Mouse (Mus musculus) hindbrain, embryonic 13.5 days (tissue): Measurements from ENCODE around the gene Tmtc2. TPM values are rescaled to one million over a fixed set of nuclear protein-coding genes. Genes with fewer than 3 reads are reported as not detected.

ENCODE experiments used
- ATAC-seq: fragments of 200-750 bp; cut with Nextera tagmentation; 2 replicates; pipeline ENCODE4 v1.8.0; 2017; ENCODE audit warnings: moderate TSS enrichment; ENCODE audit not compliant: low FRiP score
- H3K27ac ChIP-seq: fragments of 300-500 bp; sonication (generic); 2 replicates; pipeline ENCODE4 v1.5.1; 2015; ENCODE audit warnings: inconsistent platforms, mild to moderate bottlenecking, moderate library complexity
- H3K27me3 ChIP-seq: fragments of 300-500 bp; sonication (generic); 2 replicates; pipeline ENCODE4 v1.6.1; 2015; ENCODE audit warnings: mild to moderate bottlenecking, inconsistent platforms
- H3K36me3 ChIP-seq: fragments of 300-500 bp; sonication (generic); 2 replicates; pipeline ENCODE4 v1.6.1; 2015; ENCODE audit warnings: mild to moderate bottlenecking, inconsistent platforms
- H3K4me1 ChIP-seq: fragments of 300-500 bp; sonication (generic); replicated peaks from 2 replicates; pipeline ENCODE4 v1.6.1; 2015; ENCODE audit warnings: inconsistent platforms
- H3K4me2 ChIP-seq: fragments of 300-500 bp; sonication (generic); 2 replicates; pipeline ENCODE4 v1.6.1; 2015; ENCODE audit warnings: inconsistent platforms, mild to moderate bottlenecking, moderate library complexity
- H3K4me3 ChIP-seq: fragments of 300-500 bp; sonication (generic); 2 replicates; pipeline ENCODE4 v1.5.1; 2015; ENCODE audit warnings: mild to moderate bottlenecking, inconsistent platforms
- H3K9ac ChIP-seq: fragments of 300-500 bp; sonication (generic); 2 replicates; pipeline ENCODE4 v1.6.1; 2015; ENCODE audit warnings: mild to moderate bottlenecking, inconsistent platforms
- H3K9me3 ChIP-seq: fragments of 300-500 bp; sonication (generic); 2 replicates; pipeline ENCODE4 v1.6.1; 2016; ENCODE audit warnings: inconsistent platforms
- WGBS: fragments of 180-500 bp; shearing (Covaris S2); methylation state at CpG from one replicate; pipeline ENCODE4 v1.1.7; 2015; 5-methylcytosine and 5-hydroxymethylcytosine counted together
- polyA plus RNA-seq: library from polyadenylated mRNA; unstranded; fragments of >200 nt; fragmentation: Nextera tagmentation; extraction: Ambion mirVana; gene quantifications from 2 replicates; pipeline ENCODE4 v1.2.1, GENCODE M21; 2015

Gene Tmtc2
- polyA plus RNA-seq, 1 experiment from 2014 or later: 11.9 TPM

DNA sequence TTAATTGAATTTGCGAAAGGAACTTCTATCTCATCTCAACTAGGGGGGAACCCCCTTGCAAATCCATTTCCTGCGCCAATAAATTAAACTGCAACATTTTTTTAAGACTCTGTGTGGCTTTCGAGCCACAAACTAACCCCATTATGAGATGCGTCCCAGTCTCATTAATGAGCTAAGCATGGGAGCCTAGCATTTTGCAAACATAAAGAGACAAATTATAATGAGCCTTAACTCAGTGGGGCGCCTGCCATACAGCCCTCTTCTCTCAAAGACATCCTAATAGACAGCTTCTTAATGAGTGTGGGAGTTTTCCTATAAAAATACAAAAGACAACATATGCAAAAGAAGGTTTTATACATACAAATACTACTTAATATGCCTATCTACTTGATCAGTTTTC lies 193.0 kb downstream of the Tmtc2 start:
- Histone ChIP-seq H3K4me3 (no peak overlapping the region), H3K4me1 (peaks cover 12% of the 10 kb centered on the region), H3K36me3 (no peaks in the 10 kb centered on the region), H3K9me3 (no peaks in the 10 kb centered on the region), H3K9ac (no peak overlapping the region), H3K27ac (no peak overlapping the region), H3K27me3 (no peaks in the 10 kb centered on the region), H3K4me2 (no peak overlapping the region)
- 0 out of 2 replicates have a peak, but pooled peaks have one; percentile 44 for ATAC-seq
- 38% methylated on average over 5 of the region's 5 CpGs for WGBS

- H3K4me3 ChIP-seq: no peak overlapping the region
- peak; percentile 81 for ATAC-seq
- H3K4me2 ChIP-seq: no peak overlapping the region
- H3K9ac ChIP-seq: no peak overlapping the region
- H3K27me3 ChIP-seq: no peaks in the 10 kb centered on the region
- WGBS: 36% methylated on average over 7 of the region's 7 CpGs
- no peaks in the 10 kb centered on the region for H3K36me3 ChIP-seq
- H3K9me3 ChIP-seq: no peaks in the 10 kb centered on the region
- no peak overlapping the region for H3K27ac ChIP-seq
- peaks cover 12% of the 10 kb centered on the region for H3K4me1 ChIP-seq
These were observed 193.7 kb downstream of the Tmtc2 start for GRCm38 (mm10) chr10:105380584-105380983.

GRCm38 (mm10) chr10:105377711-105378110 lies 196.5 kb downstream of the Tmtc2 start:
- H3K4me1 ChIP-seq: peaks cover 12% of the 10 kb centered on the region
- H3K27me3 ChIP-seq: no peaks in the 10 kb centered on the region
- no peak overlapping the region for H3K4me2 ChIP-seq
- no peak for ATAC-seq
- H3K4me3 ChIP-seq: no peak overlapping the region
- WGBS: 94% methylated on average over 2 of the region's 2 CpGs
- no peak overlapping the region for H3K9ac ChIP-seq
- H3K27ac ChIP-seq: no peak overlapping the region
- H3K9me3 ChIP-seq: no peaks in the 10 kb centered on the region; the same call in 1 of the 2 replicates
- no peaks in the 10 kb centered on the region for H3K36me3 ChIP-seq

- Histone ChIP-seq H3K9ac (no peak overlapping the region), H3K4me2 (no peak overlapping the region), H3K9me3 (no peaks in the 10 kb centered on the region; the same call in 1 of the 2 replicates), H3K4me1 (no peaks in the 10 kb centered on the region), H3K4me3 (no peak overlapping the region), H3K27me3 (no peaks in the 10 kb centered on the region), H3K36me3 (no peaks in the 10 kb centered on the region), H3K27ac (no peak overlapping the region)
- ATAC-seq: no peak
- 94% methylated on average over 8 of the region's 8 CpGs for WGBS
These were observed 201.0 kb downstream of the Tmtc2 start for GRCm38 (mm10) chr10:105373265-105373664.

DNA sequence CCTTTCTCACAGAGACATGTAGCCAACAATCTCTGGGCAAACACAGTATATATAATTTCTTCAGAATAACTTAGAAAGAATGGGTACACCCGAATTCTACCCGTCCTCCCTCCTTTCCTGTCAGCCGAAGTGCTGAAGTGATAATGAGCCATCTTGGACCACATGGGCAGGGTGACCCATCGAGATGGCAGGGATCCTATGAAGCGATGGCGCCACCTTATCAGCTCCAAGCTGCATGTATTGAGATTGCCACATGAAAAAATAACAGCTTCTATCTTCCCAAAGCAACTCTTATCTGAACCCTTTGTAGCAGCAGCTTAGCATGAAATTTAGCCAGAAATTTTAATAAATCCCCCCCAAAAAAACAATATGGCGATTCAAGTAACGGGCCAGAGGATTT lies 206.0 kb downstream of the Tmtc2 start:
- Histone ChIP-seq H3K36me3 (no peaks in the 10 kb centered on the region), H3K4me3 (no peak overlapping the region), H3K4me2 (no peak overlapping the region), H3K27me3 (no peaks in the 10 kb centered on the region), H3K9me3 (no peaks in the 10 kb centered on the region; the same call in 1 of the 2 replicates), H3K9ac (no peak overlapping the region), H3K4me1 (peaks cover 3% of the 10 kb centered on the region), H3K27ac (no peak overlapping the region)
- 92% methylated on average over 8 of the region's 8 CpGs for WGBS
- no peak for ATAC-seq

DNA sequence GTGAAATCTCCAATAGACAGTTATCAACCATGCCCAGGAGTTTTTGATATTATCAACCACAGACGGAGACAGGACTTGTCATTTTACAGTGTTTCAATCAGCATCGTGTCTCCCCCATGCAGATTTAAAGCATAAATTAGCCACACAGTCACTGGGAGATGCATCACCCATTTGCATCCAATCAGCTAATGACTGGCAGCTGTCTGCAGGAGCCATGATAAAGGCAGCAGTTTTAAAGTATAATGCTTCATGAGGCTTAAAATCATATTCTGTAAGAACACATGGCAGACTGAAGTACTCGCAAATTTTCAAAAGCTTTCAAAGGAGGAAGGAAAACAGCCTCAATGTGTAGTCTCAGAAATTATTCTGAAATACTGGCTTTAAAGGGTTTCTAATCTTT lies 209.8 kb downstream of the Tmtc2 start:
- no peak overlapping the region for H3K4me3 ChIP-seq
- no peak overlapping the region for H3K27ac ChIP-seq
- no peaks in the 10 kb centered on the region for H3K36me3 ChIP-seq
- no peaks in the 10 kb centered on the region for H3K9me3 ChIP-seq
- no peak overlapping the region for H3K9ac ChIP-seq
- H3K4me2 ChIP-seq: no peak overlapping the region
- H3K27me3 ChIP-seq: no peaks in the 10 kb centered on the region
- H3K4me1 ChIP-seq: peaks cover 3% of the 10 kb centered on the region
- 58% methylated on average over 3 of the region's 3 CpGs for WGBS
- no peak for ATAC-seq

DNA sequence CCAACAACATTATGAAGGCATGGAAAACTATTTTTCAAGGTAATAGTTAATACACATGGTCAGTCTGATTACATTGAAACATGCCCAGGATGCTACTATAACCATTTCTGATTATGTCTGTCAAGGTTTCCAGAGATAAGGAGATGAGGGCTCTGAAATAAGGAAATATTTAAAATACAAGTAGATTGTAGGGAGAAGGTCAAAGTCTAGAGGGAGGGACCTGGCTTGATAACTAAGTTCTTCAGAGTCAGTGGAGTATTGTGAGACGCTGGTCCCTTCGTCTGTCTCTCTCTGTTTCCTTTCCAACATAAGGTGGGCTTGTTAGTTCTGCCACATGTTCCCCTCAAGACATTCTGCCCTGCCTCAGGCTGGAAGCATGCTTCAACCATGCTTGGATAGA lies 223.9 kb downstream of the Tmtc2 start:
- Histone ChIP-seq H3K4me2 (no peak overlapping the region), H3K27ac (no peak overlapping the region), H3K27me3 (no peaks in the 10 kb centered on the region), H3K4me3 (no peak overlapping the region), H3K9me3 (no peaks in the 10 kb centered on the region; the same call in 1 of the 2 replicates), H3K9ac (no peak overlapping the region), H3K4me1 (no peaks in the 10 kb centered on the region), H3K36me3 (no peaks in the 10 kb centered on the region; the same call in 1 of the 2 replicates)
- ATAC-seq: no peak
- WGBS: 92% methylated on average over 2 of the region's 2 CpGs

GRCm38 (mm10) chr10:105345920-105346319 lies 228.3 kb downstream of the Tmtc2 start:
- Histone ChIP-seq H3K36me3 (no peaks in the 10 kb centered on the region; the same call in 1 of the 2 replicates), H3K9me3 (no peaks in the 10 kb centered on the region; the same call in 1 of the 2 replicates), H3K27ac (no peak overlapping the region), H3K27me3 (no peaks in the 10 kb centered on the region), H3K4me3 (no peak overlapping the region), H3K9ac (no peak overlapping the region), H3K4me1 (no peaks in the 10 kb centered on the region), H3K4me2 (no peak overlapping the region)
- WGBS: 97% methylated on average over 3 of the region's 3 CpGs
- ATAC-seq: no peak

DNA sequence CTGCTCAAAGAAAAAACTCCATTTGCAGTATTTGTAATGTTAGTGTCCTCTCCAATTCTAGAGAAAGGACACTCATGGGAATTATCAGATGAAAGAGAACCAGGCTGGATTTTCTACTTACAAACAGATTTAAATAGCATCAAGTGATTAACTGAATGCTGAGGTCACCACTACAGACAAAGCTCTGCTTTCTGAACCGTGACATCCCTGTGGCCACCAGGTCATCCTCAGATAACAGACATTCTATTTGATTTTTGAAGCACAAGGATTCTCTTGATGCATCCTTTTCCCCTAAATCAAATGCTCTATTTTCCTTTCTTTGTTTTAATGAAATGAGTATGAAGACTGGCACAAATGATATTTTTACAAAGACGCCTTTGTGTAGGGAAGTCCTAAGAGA lies 241.4 kb downstream of the Tmtc2 start:
- Histone ChIP-seq H3K4me1 (no peaks in the 10 kb centered on the region), H3K27me3 (no peaks in the 10 kb centered on the region), H3K4me3 (no peak overlapping the region), H3K4me2 (no peak overlapping the region), H3K36me3 (no peaks in the 10 kb centered on the region), H3K9ac (no peak overlapping the region), H3K9me3 (no peaks in the 10 kb centered on the region), H3K27ac (no peak overlapping the region)
- no peak for ATAC-seq
- WGBS: 39% methylated on average over 2 of the region's 2 CpGs

DNA sequence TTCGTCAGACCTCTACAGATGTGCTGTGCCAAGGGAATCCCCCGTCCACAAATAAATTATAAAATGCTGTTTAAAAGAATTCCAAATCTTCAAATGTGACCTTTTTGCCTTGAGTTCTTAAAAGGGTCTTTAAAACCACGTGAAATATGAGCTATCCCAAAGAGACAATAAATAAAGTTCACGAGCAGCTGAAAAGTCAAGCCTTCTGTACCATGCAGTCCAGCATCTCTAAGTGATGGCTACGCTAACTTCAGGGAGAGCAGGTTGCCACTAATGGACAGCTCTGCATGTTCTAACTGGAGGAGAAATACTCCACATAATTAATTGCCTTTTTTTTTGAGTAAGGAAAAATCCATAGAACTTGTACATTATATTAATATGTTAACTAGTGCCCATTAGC lies 243.9 kb downstream of the Tmtc2 start:
- WGBS: 75% methylated on average over 5 of the region's 5 CpGs
- no peaks in the 10 kb centered on the region for H3K9me3 ChIP-seq
- H3K4me2 ChIP-seq: no peak overlapping the region
- H3K9ac ChIP-seq: no peak overlapping the region
- H3K36me3 ChIP-seq: no peaks in the 10 kb centered on the region
- no peaks in the 10 kb centered on the region for H3K27me3 ChIP-seq
- H3K4me3 ChIP-seq: no peak overlapping the region
- H3K27ac ChIP-seq: no peak overlapping the region
- no peak for ATAC-seq
- H3K4me1 ChIP-seq: no peaks in the 10 kb centered on the region

DNA sequence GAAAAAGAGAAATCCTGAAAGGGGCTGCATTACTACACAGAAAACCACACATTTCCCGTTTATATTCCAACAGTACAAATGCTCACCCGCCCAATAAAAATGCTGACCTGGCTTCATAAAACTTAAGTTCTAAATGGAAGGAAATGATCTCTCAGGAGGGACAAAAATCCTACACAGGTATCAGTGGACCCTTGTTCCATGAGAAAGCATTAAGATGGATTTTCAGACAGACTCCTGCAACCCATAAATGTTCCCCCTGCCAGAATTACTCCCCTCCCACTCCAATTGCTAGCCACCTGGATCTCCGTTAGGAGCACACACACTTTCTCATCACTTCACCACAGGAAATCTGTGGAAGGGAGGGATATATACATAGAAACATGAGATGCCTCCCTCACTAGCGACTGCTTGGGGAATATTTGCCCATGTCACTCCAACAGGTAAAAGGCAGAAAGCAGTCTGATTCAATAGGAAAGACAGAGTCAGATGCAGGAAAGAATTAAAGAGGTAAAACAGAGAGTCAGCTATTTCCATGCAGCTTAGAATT lies 250.5 kb downstream of the Tmtc2 start:
- H3K27ac ChIP-seq: no peak overlapping the region
- WGBS: 78% methylated on average over 4 of the region's 4 CpGs
- H3K27me3 ChIP-seq: no peaks in the 10 kb centered on the region
- peaks cover 14% of the 10 kb centered on the region for H3K36me3 ChIP-seq
- no peak for ATAC-seq
- no peaks in the 10 kb centered on the region; the same call in none of the 2 replicates for H3K9me3 ChIP-seq
- H3K4me3 ChIP-seq: no peak overlapping the region
- peaks cover 13% of the 10 kb centered on the region for H3K4me1 ChIP-seq
- H3K4me2 ChIP-seq: no peak overlapping the region
- no peak overlapping the region for H3K9ac ChIP-seq

DNA sequence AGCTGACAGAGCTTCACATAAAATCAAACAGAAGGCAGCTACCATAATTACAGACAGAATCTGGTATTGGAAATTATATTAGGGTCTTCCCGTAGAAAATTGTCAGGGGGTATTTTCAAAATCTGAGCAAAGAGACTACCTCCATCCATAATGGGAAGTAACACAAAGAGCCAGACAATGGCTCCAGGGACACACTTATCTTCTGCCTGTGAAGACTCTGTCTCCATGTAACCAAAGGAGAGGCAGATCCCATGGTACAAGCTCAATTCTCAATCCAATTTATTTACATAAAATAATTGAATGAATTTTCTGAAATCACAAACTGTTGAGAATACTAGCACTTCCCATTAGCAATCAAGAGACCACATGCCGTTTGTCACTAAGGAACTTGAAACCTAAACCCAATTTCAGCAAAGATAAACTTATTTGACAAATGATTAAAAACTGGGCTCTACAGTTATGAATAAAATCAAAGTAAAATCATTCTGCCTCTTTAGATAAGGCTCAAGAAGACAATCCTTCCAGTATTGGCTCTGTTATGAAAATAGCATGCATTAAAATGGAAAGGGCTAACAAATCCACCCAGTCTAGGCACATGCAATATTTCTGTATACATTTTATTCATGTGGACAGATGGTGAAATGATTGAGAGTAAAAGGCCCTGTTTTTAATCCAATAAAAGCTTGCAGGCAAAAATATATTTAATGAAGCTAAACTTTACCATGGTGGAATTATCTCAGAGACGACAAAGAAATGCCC lies 254.8 kb downstream of the Tmtc2 start:
- Histone ChIP-seq H3K27me3 (no peaks in the 10 kb centered on the region), H3K4me1 (peaks cover 13% of the 10 kb centered on the region), H3K9me3 (no peaks in the 10 kb centered on the region; the same call in none of the 2 replicates), H3K27ac (0 out of 2 replicates have a peak overlapping the region, but pooled peaks have one; percentile 60), H3K4me3 (no peak overlapping the region), H3K36me3 (peaks cover 14% of the 10 kb centered on the region), H3K9ac (no peak overlapping the region), H3K4me2 (no peak overlapping the region)
- ATAC-seq: peak; percentile 79
- WGBS: 40% methylated on average over 3 of the region's 3 CpGs

DNA sequence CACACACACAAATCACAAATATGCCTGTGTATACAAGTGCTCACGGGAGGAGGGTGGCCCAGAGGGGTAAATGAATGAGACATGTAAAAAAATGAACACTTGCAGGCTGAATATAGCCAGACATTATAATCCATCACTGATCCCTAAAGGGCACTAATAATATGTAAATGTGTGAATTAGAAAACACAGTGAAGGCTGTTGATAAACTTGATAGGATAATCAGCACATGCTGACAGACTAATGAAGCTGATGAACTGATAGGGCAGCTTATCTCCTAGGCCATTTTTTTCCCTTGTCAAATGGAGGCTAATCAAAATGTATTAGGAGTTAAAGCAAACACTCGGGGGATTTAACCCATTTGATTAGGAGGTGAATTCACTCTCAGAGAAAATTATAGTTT lies 255.4 kb downstream of the Tmtc2 start:
- no peak overlapping the region for H3K4me2 ChIP-seq
- peaks cover 7% of the 10 kb centered on the region for H3K4me1 ChIP-seq
- peak; percentile 80 for ATAC-seq
- no peaks in the 10 kb centered on the region for H3K27me3 ChIP-seq
- peaks cover 14% of the 10 kb centered on the region for H3K36me3 ChIP-seq
- H3K9me3 ChIP-seq: no peaks in the 10 kb centered on the region; the same call in none of the 2 replicates
- no peak overlapping the region for H3K4me3 ChIP-seq
- H3K27ac ChIP-seq: 0 out of 2 replicates have a peak overlapping the region, but pooled peaks have one; percentile 60
- no peak overlapping the region for H3K9ac ChIP-seq
- 36% methylated on average over 2 of the region's 2 CpGs for WGBS
